Mouse (Mus musculus): ENCODE measurements at regions not wholly inside any gene's neighbourhood (a gene's known extent, or its start where the extent isn't known, plus 50 kb on each side); places are given as distances from the start of the nearest gene placed in this dataset.

DNA sequence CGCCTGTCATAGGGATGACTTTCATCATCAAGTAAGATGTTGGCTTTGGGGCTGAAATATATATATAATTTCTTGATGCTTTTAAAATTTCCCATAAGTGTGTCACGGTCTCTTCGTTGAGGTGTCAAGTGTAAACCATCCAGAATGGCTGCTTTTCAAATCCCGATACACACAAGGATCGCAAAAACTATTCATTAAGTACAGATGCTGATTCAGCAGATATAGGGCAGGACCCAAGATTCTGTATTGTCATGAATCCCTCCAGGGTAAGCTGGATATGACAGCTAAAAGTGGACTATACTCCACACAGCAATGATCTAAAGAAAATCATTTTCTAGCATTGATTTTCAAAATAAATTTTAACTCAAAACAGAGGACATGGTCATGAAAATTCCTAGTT is 83.1 kb upstream of the Arid2 start:
- TF ChIP-seq CTCF (IDR thresholded peaks at IDR 0.05; ENCODE audit: borderline replicate concordance, insufficient read depth, low read length): no peak
- no peak for TF ChIP-seq POLR2A (IDR thresholded peaks at IDR 0.05; ENCODE audit: low read depth, low read length)

Data from embryonic fibroblast, embryonic 13.5 days (primary cell).